Mouse (Mus musculus): ENCODE results near the gene Sh2d6. TPM values are rescaled to one million over a fixed set of nuclear protein-coding genes. Genes with fewer than 3 reads are reported as not detected.
"Not testable (repeated sequence)": the region's sequence is repeated elsewhere in the genome, so short reads cannot be mapped to it uniquely, and the experiment has no call there.

Sh2d6 gene
- polyA plus RNA-seq, 1 experiment, result 1.9 TPM

- H3K4me1 ChIP-seq (ENCODE audit: control insufficient read depth, insufficient read depth, low read length), result peaks cover 5% of the 10 kb centered on the region; the same call in 1 of the 2 replicates
- H3K27ac ChIP-seq (ENCODE audit: insufficient read depth, low read length), result no peak overlapping the region
- TF ChIP-seq POLR2A (IDR thresholded peaks at IDR 0.05; ENCODE audit: low read depth, low read length) (peak; percentile 54), CTCF (IDR thresholded peaks at IDR 0.05; ENCODE audit: borderline replicate concordance, insufficient read depth, low read length) (no peak)
- H3K4me3 ChIP-seq (ENCODE audit: insufficient read depth, low read length), result peak overlapping the region; percentile 28
These were observed 17.1 kb upstream of the Sh2d6 start for GRCm38 (mm10) chr6:72538562-72539031.

GRCm38 (mm10) chr6:72537998-72538500 is 16.5 kb upstream of the Sh2d6 start:
- TF ChIP-seq CTCF (IDR thresholded peaks at IDR 0.05; ENCODE audit: borderline replicate concordance, insufficient read depth, low read length) (no peak), POLR2A (IDR thresholded peaks at IDR 0.05; ENCODE audit: low read depth, low read length) (no peak)
- Histone ChIP-seq H3K27ac (ENCODE audit: insufficient read depth, low read length) (no peak overlapping the region), H3K4me1 (ENCODE audit: control insufficient read depth, insufficient read depth, low read length) (peaks cover 3% of the 10 kb centered on the region; the same call in 1 of the 2 replicates), H3K4me3 (ENCODE audit: insufficient read depth, low read length) (peak overlapping the region; percentile 28)

GRCm38 (mm10) chr6:72535165-72535564 is 13.7 kb upstream of the Sh2d6 start:
- Histone ChIP-seq H3K4me1 (ENCODE audit: control insufficient read depth, insufficient read depth, low read length) (peaks cover 3% of the 10 kb centered on the region; the same call in 1 of the 2 replicates), H3K4me3 (ENCODE audit: insufficient read depth, low read length) (no peak overlapping the region), H3K27ac (ENCODE audit: insufficient read depth, low read length) (no peak overlapping the region)
- TF ChIP-seq POLR2A (IDR thresholded peaks at IDR 0.05; ENCODE audit: low read depth, low read length), result no peak
- peak; percentile 67 for TF ChIP-seq CTCF (IDR thresholded peaks at IDR 0.05; ENCODE audit: borderline replicate concordance, insufficient read depth, low read length)

GRCm38 (mm10) chr6:72534035-72534809 is 12.7 kb upstream of the Sh2d6 start:
- peaks cover 3% of the 10 kb centered on the region; the same call in 1 of the 2 replicates for H3K4me1 ChIP-seq (ENCODE audit: control insufficient read depth, insufficient read depth, low read length)
- 0 out of 2 replicates have a peak, but pooled peaks have one; percentile 36 for TF ChIP-seq CTCF (IDR thresholded peaks at IDR 0.05; ENCODE audit: borderline replicate concordance, insufficient read depth, low read length)
- no peak for TF ChIP-seq POLR2A (IDR thresholded peaks at IDR 0.05; ENCODE audit: low read depth, low read length)
- no peak overlapping the region for H3K4me3 ChIP-seq (ENCODE audit: insufficient read depth, low read length)
- H3K27ac ChIP-seq (ENCODE audit: insufficient read depth, low read length), result no peak overlapping the region

- H3K27ac ChIP-seq (ENCODE audit: insufficient read depth, low read length); H3K4me1 ChIP-seq (ENCODE audit: control insufficient read depth, insufficient read depth, low read length): not testable (repeated sequence)
These were observed 12.0 kb upstream of the Sh2d6 start for GRCm38 (mm10) chr6:72533555-72533954.

GRCm38 (mm10) chr6:72532580-72532979 is 11.1 kb upstream of the Sh2d6 start:
- TF ChIP-seq POLR2A (IDR thresholded peaks at IDR 0.05; ENCODE audit: low read depth, low read length), result no peak
- TF ChIP-seq CTCF (IDR thresholded peaks at IDR 0.05; ENCODE audit: borderline replicate concordance, insufficient read depth, low read length), result no peak
- Histone ChIP-seq H3K4me1 (ENCODE audit: control insufficient read depth, insufficient read depth, low read length) (peaks cover 3% of the 10 kb centered on the region; the same call in 1 of the 2 replicates), H3K27ac (ENCODE audit: insufficient read depth, low read length) (no peak overlapping the region), H3K4me3 (ENCODE audit: insufficient read depth, low read length) (no peak overlapping the region)

More at GRCm38 (mm10) chr6:72533555-72533954, 12.0 kb upstream of the Sh2d6 start:
- H3K4me3 ChIP-seq (ENCODE audit: insufficient read depth, low read length), result not testable (repeated sequence)

GRCm38 (mm10) chr6:72528410-72529151 is 7.1 kb upstream of the Sh2d6 start:
- Histone ChIP-seq H3K27ac (ENCODE audit: insufficient read depth, low read length) (no peak overlapping the region), H3K4me1 (ENCODE audit: control insufficient read depth, insufficient read depth, low read length) (no peaks in the 10 kb centered on the region), H3K4me3 (ENCODE audit: insufficient read depth, low read length) (no peak overlapping the region)
- TF ChIP-seq POLR2A (IDR thresholded peaks at IDR 0.05; ENCODE audit: low read depth, low read length) (no peak), CTCF (IDR thresholded peaks at IDR 0.05; ENCODE audit: borderline replicate concordance, insufficient read depth, low read length) (no peak)

- H3K4me3 ChIP-seq (ENCODE audit: insufficient read depth, low read length), result no peak overlapping the region
- H3K4me1 ChIP-seq (ENCODE audit: control insufficient read depth, insufficient read depth, low read length), result no peaks in the 10 kb centered on the region
- no peak overlapping the region for H3K27ac ChIP-seq (ENCODE audit: insufficient read depth, low read length)
- TF ChIP-seq CTCF (IDR thresholded peaks at IDR 0.05; ENCODE audit: borderline replicate concordance, insufficient read depth, low read length) (no peak), POLR2A (IDR thresholded peaks at IDR 0.05; ENCODE audit: low read depth, low read length) (no peak)
These were observed 5.6 kb upstream of the Sh2d6 start for GRCm38 (mm10) chr6:72527070-72527469.

GRCm38 (mm10) chr6:72524160-72524559 is 2.7 kb upstream of the Sh2d6 start:
- Histone ChIP-seq H3K4me3 (ENCODE audit: insufficient read depth, low read length) (no peak overlapping the region), H3K27ac (ENCODE audit: insufficient read depth, low read length) (no peak overlapping the region), H3K4me1 (ENCODE audit: control insufficient read depth, insufficient read depth, low read length) (peaks cover 4% of the 10 kb centered on the region; the same call in 1 of the 2 replicates)
- no peak for TF ChIP-seq POLR2A (IDR thresholded peaks at IDR 0.05; ENCODE audit: low read depth, low read length)
- TF ChIP-seq CTCF (IDR thresholded peaks at IDR 0.05; ENCODE audit: borderline replicate concordance, insufficient read depth, low read length), result no peak

Measured in embryonic fibroblast, embryonic 13.5 days (primary cell).